Mouse (Mus musculus) brown adipose tissue, adult 24 weeks (tissue): ENCODE data around the gene Tst. TPM values are rescaled to one million over a fixed set of nuclear protein-coding genes. Genes with fewer than 3 reads are reported as not detected.

ENCODE experiments used
- H3K27ac ChIP-seq: fragments of 200-500 bp; replicated peaks from 2 replicates; pipeline ENCODE4 v1.5.1; 2012; ENCODE audit warnings: low read depth, mild to moderate bottlenecking, low read length
- H3K4me1 ChIP-seq: fragments of 200-500 bp; 2 replicates; pipeline ENCODE4 v1.6.1; 2012; ENCODE audit warnings: low read length, mixed read lengths; ENCODE audit not compliant: control insufficient read depth, insufficient read depth, insufficient read length
- H3K4me3 ChIP-seq: fragments of 200-500 bp; 2 replicates; pipeline ENCODE4 v1.5.1; 2012; ENCODE audit warnings: low read depth, mild to moderate bottlenecking, low read length, moderate library complexity; ENCODE audit not compliant: insufficient read depth
- polyA plus RNA-seq: library from polyadenylated mRNA; stranded (reverse); fragments of >200 nt; gene quantifications from 2 replicates; pipeline ENCODE4 v1.2.4, GENCODE M21; 2012; ENCODE audit not compliant: missing spikeins, insufficient read depth, insufficient read length

Tst gene
- polyA plus RNA-seq, 1 experiment, result 37.0 TPM

DNA sequence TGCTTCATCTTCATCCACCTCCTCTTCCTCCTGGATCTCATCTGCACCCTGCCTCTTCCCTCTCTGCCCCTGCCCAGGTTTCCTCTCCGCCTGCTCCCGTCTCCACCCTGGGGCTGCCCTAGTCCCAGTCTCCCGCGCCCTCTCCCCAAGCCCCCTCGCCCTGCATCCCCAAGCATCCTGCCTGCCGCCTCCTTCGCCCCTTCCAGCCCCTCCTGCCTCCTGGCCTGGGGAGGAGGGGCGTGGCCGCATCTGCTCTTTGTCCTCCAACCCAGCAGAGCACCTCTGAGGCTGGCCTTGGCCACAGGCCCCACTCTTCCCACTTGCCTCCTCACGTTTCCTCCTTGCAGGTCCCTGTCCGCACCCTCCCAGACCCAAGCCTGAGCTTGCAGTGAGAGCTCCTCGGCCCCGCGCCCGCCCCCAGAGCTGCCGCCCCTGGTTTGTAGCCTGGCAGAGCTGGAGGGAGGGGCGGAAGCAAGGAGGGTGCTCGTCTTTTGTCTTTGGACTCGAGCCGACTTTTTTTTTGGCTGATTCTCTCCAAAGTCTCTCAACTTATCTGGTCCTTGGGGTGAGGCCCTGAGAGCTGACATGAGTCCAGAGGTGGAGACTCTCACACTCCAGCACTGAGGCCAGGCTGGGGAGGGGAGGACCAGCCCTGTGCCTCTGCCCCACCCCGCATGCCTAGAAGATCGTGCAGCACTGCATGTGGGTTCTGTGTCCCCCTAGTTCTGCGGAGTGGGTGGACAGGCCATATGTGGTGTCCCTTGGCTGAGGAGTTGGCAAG is 31.7 kb upstream of the Tst start:
- Histone ChIP-seq H3K27ac (no peak overlapping the region), H3K4me3 (no peak overlapping the region), H3K4me1 (peaks cover 7% of the 10 kb centered on the region; the same call in 1 of the 2 replicates)

GRCm38 (mm10) chr15:78436380-78437192 is 30.9 kb upstream of the Tst start:
- H3K4me3 ChIP-seq, result no peak overlapping the region
- H3K4me1 ChIP-seq, result peaks cover 12% of the 10 kb centered on the region
- no peak overlapping the region for H3K27ac ChIP-seq

- Histone ChIP-seq H3K4me1 (peaks cover 18% of the 10 kb centered on the region), H3K4me3 (no peak overlapping the region)
Measured at GRCm38 (mm10) chr15:78435681-78436080, 30.0 kb upstream of the Tst start.

GRCm38 (mm10) chr15:78434896-78435520 is 29.3 kb upstream of the Tst start:
- H3K4me3 ChIP-seq, result no peak overlapping the region
- H3K27ac ChIP-seq, result no peak overlapping the region
- H3K4me1 ChIP-seq, result peaks cover 23% of the 10 kb centered on the region

More at GRCm38 (mm10) chr15:78435681-78436080, 30.0 kb upstream of the Tst start:
- no peak overlapping the region for H3K27ac ChIP-seq

GRCm38 (mm10) chr15:78431541-78432121 is 25.9 kb upstream of the Tst start:
- H3K27ac ChIP-seq, result peak overlapping the region; percentile 98
- peaks cover 19% of the 10 kb centered on the region for H3K4me1 ChIP-seq

DNA sequence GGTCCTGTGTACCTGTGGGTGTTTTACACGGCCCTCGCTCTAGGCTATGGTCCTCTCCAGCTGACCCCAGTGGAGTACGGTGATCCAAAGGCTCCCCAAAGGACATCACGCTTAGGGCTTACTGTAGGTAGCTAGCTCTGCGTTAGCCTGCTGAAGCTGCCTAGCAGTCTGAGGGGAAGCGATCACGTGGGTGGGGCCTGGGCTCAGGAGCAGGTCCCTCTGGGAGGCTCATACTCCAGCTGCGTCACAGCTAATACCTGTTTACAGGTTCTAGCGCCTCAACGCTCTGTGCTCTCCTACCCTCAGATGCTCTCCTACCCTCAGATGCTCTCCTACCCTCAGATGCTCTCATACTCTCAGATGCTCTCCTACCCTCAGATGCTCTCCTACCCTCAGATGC is 25.2 kb upstream of the Tst start:
- Histone ChIP-seq H3K27ac (peak overlapping the region; percentile 98), H3K4me3 (peak overlapping the region; percentile 65), H3K4me1 (peaks cover 16% of the 10 kb centered on the region)

More at GRCm38 (mm10) chr15:78431541-78432121, 25.9 kb upstream of the Tst start:
- H3K4me3 ChIP-seq, result no peak overlapping the region

GRCm38 (mm10) chr15:78429871-78430622 is 24.3 kb upstream of the Tst start:
- H3K4me1 ChIP-seq, result peaks cover 16% of the 10 kb centered on the region
- H3K4me3 ChIP-seq, result peak overlapping the region; percentile 65
- H3K27ac ChIP-seq, result peak overlapping the region; percentile 98

DNA sequence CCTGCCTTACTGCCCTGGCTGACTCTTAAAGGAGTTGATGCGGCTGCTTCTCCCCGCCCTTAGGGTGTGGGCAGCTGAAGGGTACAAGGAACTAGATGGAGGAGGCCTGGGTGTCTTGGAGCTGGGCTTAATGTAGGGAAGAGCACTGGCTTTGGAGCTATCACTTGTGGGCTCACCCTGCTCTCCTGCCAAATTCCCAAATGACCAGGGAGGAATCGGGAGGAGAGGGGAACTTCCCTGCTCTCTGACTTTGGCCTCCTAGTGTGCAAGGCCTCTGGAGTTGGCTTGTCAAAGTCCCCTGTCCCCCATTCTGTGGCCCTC is 23.4 kb upstream of the Tst start:
- H3K27ac ChIP-seq, result peak overlapping the region; percentile 98
- H3K4me3 ChIP-seq, result peak overlapping the region; percentile 65
- H3K4me1 ChIP-seq, result peaks cover 16% of the 10 kb centered on the region

- H3K4me3 ChIP-seq, result peak within 1 kb of the TSS; percentile 65
- peak within 1 kb of the TSS; percentile 98 for H3K27ac ChIP-seq
- peaks cover 16% of the 10 kb centered on the region for H3K4me1 ChIP-seq
Measured at GRCm38 (mm10) chr15:78428391-78429138, 22.9 kb upstream of the Tst start, which contains the start of gene Kctd17. Gene Kctd17, plus strand, starts transcription at chr15:78428564.

GRCm38 (mm10) chr15:78425230-78425629 is 19.5 kb upstream of the Tst start:
- no peak overlapping the region for H3K4me3 ChIP-seq

DNA sequence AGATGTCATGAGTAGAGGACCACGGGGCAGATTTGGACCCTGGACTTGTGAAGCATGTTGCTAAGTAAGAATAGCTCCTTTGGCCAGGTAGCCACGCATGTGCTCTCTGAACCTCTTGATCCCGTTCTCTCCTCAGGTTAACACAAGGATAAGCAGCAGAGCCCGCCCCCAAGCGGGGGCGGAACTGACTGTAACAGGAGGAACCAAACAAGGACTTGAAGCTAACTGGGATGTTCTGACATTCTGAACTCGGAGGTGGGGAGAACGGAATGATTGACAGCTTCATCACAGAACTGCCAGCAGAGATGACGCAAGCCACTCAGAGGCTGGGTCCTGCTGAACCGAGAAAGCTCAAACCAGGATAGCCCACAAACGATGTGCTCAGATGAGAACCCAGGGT is 18.8 kb upstream of the Tst start:
- Histone ChIP-seq H3K27ac (no peak overlapping the region), H3K4me3 (no peak overlapping the region), H3K4me1 (no peaks in the 10 kb centered on the region)

More at GRCm38 (mm10) chr15:78425230-78425629, 19.5 kb upstream of the Tst start:
- Histone ChIP-seq H3K4me1 (0 out of 2 replicates have a peak, but pooled peaks cover 2% of the 10 kb centered on the region), H3K27ac (no peak overlapping the region)

- no peak overlapping the region for H3K4me3 ChIP-seq
- H3K27ac ChIP-seq, result no peak overlapping the region
- H3K4me1 ChIP-seq, result no peaks in the 10 kb centered on the region
Measured at GRCm38 (mm10) chr15:78422046-78422956, 16.6 kb upstream of the Tst start.

DNA sequence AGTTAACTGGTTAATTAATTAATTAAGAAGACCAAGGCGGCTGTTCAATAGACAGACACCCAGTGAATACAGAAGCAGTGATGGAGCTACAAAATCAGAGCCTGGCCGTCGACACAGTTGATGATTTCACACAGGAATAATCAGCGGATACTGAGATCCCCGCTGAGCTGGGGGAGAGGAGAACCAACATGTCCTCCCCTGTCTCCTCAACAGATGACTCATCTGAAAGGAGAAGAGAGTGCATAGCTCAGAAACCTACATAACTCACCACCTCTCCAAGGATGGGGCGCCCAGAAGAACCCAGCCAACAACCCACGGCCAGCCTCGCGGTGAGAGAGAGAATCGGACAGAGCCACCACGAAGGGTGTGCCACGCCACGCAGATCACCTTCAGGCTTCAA is 14.7 kb upstream of the Tst start:
- H3K27ac ChIP-seq, result no peak overlapping the region
- no peak overlapping the region for H3K4me3 ChIP-seq
- H3K4me1 ChIP-seq, result no peaks in the 10 kb centered on the region
